Mouse (Mus musculus): ENCODE data around the gene Rcc1. TPM values are rescaled to one million over a fixed set of nuclear protein-coding genes. Genes with fewer than 3 reads are reported as not detected.
A peak's percentile ranks its signal among the peaks of the same experiment; 100 is the strongest.
"Not testable (repeated sequence)": the region's sequence is repeated elsewhere in the genome, so short reads cannot be mapped to it uniquely, and the experiment has no call there.

The Rcc1 gene
- polyA plus RNA-seq, 1 experiment from 2014 or later: 66.2 TPM

GRCm38 (mm10) chr4:132311801-132312200 lies 41.6 kb downstream of the Rcc1 start:
- Histone ChIP-seq H3K9ac (ENCODE audit: low read depth, low read length) (no peak overlapping the region), H3K4me1 (ENCODE audit: control insufficient read depth, insufficient read depth, low read length) (0 out of 2 replicates have a peak, but pooled peaks cover 4% of the 10 kb centered on the region), H3K9me3 (ENCODE audit: control insufficient read depth, low read length) (no peaks in the 10 kb centered on the region), H3K36me3 (ENCODE audit: control insufficient read depth, insufficient read depth, low read length) (peaks cover 44% of the 10 kb centered on the region), H3K4me3 (ENCODE audit: low read length) (no peak overlapping the region), H3K27ac (ENCODE audit: low read depth, low read length) (no peak overlapping the region), H3K27me3 (ENCODE audit: control insufficient read depth, insufficient read depth, low read length) (no peaks in the 10 kb centered on the region), H3K4me2 (replicated peaks; ENCODE audit: low read depth, low read length) (no peak overlapping the region)
- ATAC-seq (ENCODE audit: low FRiP score, low TSS enrichment): no peak
- WGBS: 55% methylated on average over 3 of the region's 3 CpGs

- H3K9me3 ChIP-seq (ENCODE audit: control insufficient read depth, low read length): no peaks in the 10 kb centered on the region
- 0 out of 2 replicates have a peak, but pooled peaks cover 4% of the 10 kb centered on the region for H3K4me1 ChIP-seq (ENCODE audit: control insufficient read depth, insufficient read depth, low read length)
- H3K27me3 ChIP-seq (ENCODE audit: control insufficient read depth, insufficient read depth, low read length): no peaks in the 10 kb centered on the region
- H3K4me2 ChIP-seq (replicated peaks; ENCODE audit: low read depth, low read length): no peak overlapping the region
- 56% methylated on average over 1 of the region's 1 CpGs for WGBS
- H3K36me3 ChIP-seq (ENCODE audit: control insufficient read depth, insufficient read depth, low read length): peaks cover 39% of the 10 kb centered on the region
- no peak overlapping the region for H3K9ac ChIP-seq (ENCODE audit: low read depth, low read length)
- H3K27ac ChIP-seq (ENCODE audit: low read depth, low read length): no peak overlapping the region
- ATAC-seq (ENCODE audit: low FRiP score, low TSS enrichment): no peak
- no peak overlapping the region for H3K4me3 ChIP-seq (ENCODE audit: low read length)
These were observed 42.2 kb downstream of the Rcc1 start for GRCm38 (mm10) chr4:132311209-132311608.

- peak overlapping the region; percentile 90 for H3K9ac ChIP-seq (ENCODE audit: low read depth, low read length)
- WGBS: 23% methylated on average over 10 of the region's 10 CpGs
- 0 out of 2 replicates have a peak, but pooled peaks cover 4% of the 10 kb centered on the region for H3K4me1 ChIP-seq (ENCODE audit: control insufficient read depth, insufficient read depth, low read length)
- peak; percentile 38; the same call in 1 of the 2 replicates for ATAC-seq (ENCODE audit: low FRiP score, low TSS enrichment)
- peak overlapping the region; percentile 94 for H3K4me2 ChIP-seq (replicated peaks; ENCODE audit: low read depth, low read length)
- H3K27me3 ChIP-seq (ENCODE audit: control insufficient read depth, insufficient read depth, low read length): no peaks in the 10 kb centered on the region
- H3K27ac ChIP-seq (ENCODE audit: low read depth, low read length): peak overlapping the region; percentile 85; the same call in 1 of the 2 replicates
- H3K9me3 ChIP-seq (ENCODE audit: control insufficient read depth, low read length): no peaks in the 10 kb centered on the region
- peaks cover 32% of the 10 kb centered on the region for H3K36me3 ChIP-seq (ENCODE audit: control insufficient read depth, insufficient read depth, low read length)
- H3K4me3 ChIP-seq (ENCODE audit: low read length): peak overlapping the region; percentile 76
These were observed 43.4 kb downstream of the Rcc1 start for GRCm38 (mm10) chr4:132309849-132310472.

GRCm38 (mm10) chr4:132309140-132309848 lies 44.1 kb downstream of the Rcc1 start:
- H3K4me3 ChIP-seq (ENCODE audit: low read length): peak overlapping the region; percentile 76
- under 1% methylated on average over 15 of the region's 15 CpGs for WGBS
- H3K9ac ChIP-seq (ENCODE audit: low read depth, low read length): peak overlapping the region; percentile 90
- H3K27me3 ChIP-seq (ENCODE audit: control insufficient read depth, insufficient read depth, low read length): no peaks in the 10 kb centered on the region
- peak overlapping the region; percentile 94 for H3K4me2 ChIP-seq (replicated peaks; ENCODE audit: low read depth, low read length)
- no peaks in the 10 kb centered on the region for H3K9me3 ChIP-seq (ENCODE audit: control insufficient read depth, low read length)
- ATAC-seq (ENCODE audit: low FRiP score, low TSS enrichment): no peak
- H3K27ac ChIP-seq (ENCODE audit: low read depth, low read length): peak overlapping the region; percentile 85
- H3K36me3 ChIP-seq (ENCODE audit: control insufficient read depth, insufficient read depth, low read length): peaks cover 31% of the 10 kb centered on the region
- 0 out of 2 replicates have a peak, but pooled peaks cover 4% of the 10 kb centered on the region for H3K4me1 ChIP-seq (ENCODE audit: control insufficient read depth, insufficient read depth, low read length)

- Histone ChIP-seq H3K36me3 (ENCODE audit: control insufficient read depth, insufficient read depth, low read length) (peaks cover 25% of the 10 kb centered on the region), H3K27ac (ENCODE audit: low read depth, low read length) (peak overlapping the region; percentile 85), H3K4me1 (ENCODE audit: control insufficient read depth, insufficient read depth, low read length) (0 out of 2 replicates have a peak, but pooled peaks cover 4% of the 10 kb centered on the region), H3K9me3 (ENCODE audit: control insufficient read depth, low read length) (no peaks in the 10 kb centered on the region), H3K9ac (ENCODE audit: low read depth, low read length) (peak overlapping the region; percentile 90), H3K27me3 (ENCODE audit: control insufficient read depth, insufficient read depth, low read length) (no peaks in the 10 kb centered on the region), H3K4me2 (replicated peaks; ENCODE audit: low read depth, low read length) (peak overlapping the region; percentile 94), H3K4me3 (ENCODE audit: low read length) (peak overlapping the region; percentile 76)
- under 1% methylated on average over 41 of the region's 41 CpGs for WGBS
- ATAC-seq (ENCODE audit: low FRiP score, low TSS enrichment): peak; percentile 89
These were observed 44.8 kb downstream of the Rcc1 start for GRCm38 (mm10) chr4:132308437-132309139.

GRCm38 (mm10) chr4:132306004-132306403 lies 47.4 kb downstream of the Rcc1 start:
- H3K36me3 ChIP-seq (ENCODE audit: control insufficient read depth, insufficient read depth, low read length): peaks cover 16% of the 10 kb centered on the region
- H3K27ac ChIP-seq (ENCODE audit: low read depth, low read length): no peak overlapping the region
- no peak overlapping the region for H3K4me3 ChIP-seq (ENCODE audit: low read length)
- no peaks in the 10 kb centered on the region for H3K27me3 ChIP-seq (ENCODE audit: control insufficient read depth, insufficient read depth, low read length)
- ATAC-seq (ENCODE audit: low FRiP score, low TSS enrichment): no peak
- WGBS: 77% methylated on average over 6 of the region's 6 CpGs
- peaks cover 8% of the 10 kb centered on the region; the same call in 1 of the 2 replicates for H3K4me1 ChIP-seq (ENCODE audit: control insufficient read depth, insufficient read depth, low read length)
- no peak overlapping the region for H3K9ac ChIP-seq (ENCODE audit: low read depth, low read length)
- no peaks in the 10 kb centered on the region for H3K9me3 ChIP-seq (ENCODE audit: control insufficient read depth, low read length)
- H3K4me2 ChIP-seq (replicated peaks; ENCODE audit: low read depth, low read length): no peak overlapping the region

- Histone ChIP-seq H3K4me3 (ENCODE audit: low read length) (no peak overlapping the region), H3K36me3 (ENCODE audit: control insufficient read depth, insufficient read depth, low read length) (peaks cover 9% of the 10 kb centered on the region), H3K4me2 (replicated peaks; ENCODE audit: low read depth, low read length) (no peak overlapping the region), H3K4me1 (ENCODE audit: control insufficient read depth, insufficient read depth, low read length) (peaks cover 8% of the 10 kb centered on the region; the same call in 1 of the 2 replicates), H3K27me3 (ENCODE audit: control insufficient read depth, insufficient read depth, low read length) (no peaks in the 10 kb centered on the region), H3K27ac (ENCODE audit: low read depth, low read length) (no peak overlapping the region), H3K9me3 (ENCODE audit: control insufficient read depth, low read length) (no peaks in the 10 kb centered on the region), H3K9ac (ENCODE audit: low read depth, low read length) (no peak overlapping the region)
- ATAC-seq (ENCODE audit: low FRiP score, low TSS enrichment): no peak
- 87% methylated on average over 8 of the region's 8 CpGs for WGBS
These were observed 48.1 kb downstream of the Rcc1 start for GRCm38 (mm10) chr4:132305276-132305675.

- H3K36me3 ChIP-seq (ENCODE audit: control insufficient read depth, insufficient read depth, low read length); H3K4me1 ChIP-seq (ENCODE audit: control insufficient read depth, insufficient read depth, low read length); H3K27me3 ChIP-seq (ENCODE audit: control insufficient read depth, insufficient read depth, low read length); ATAC-seq (ENCODE audit: low FRiP score, low TSS enrichment); H3K27ac ChIP-seq (ENCODE audit: low read depth, low read length); H3K9me3 ChIP-seq (ENCODE audit: control insufficient read depth, low read length): not testable (repeated sequence)
- Histone ChIP-seq H3K9ac (ENCODE audit: low read depth, low read length) (peak overlapping the region; percentile 62), H3K4me3 (ENCODE audit: low read length) (peak overlapping the region; percentile 48), H3K4me2 (replicated peaks; ENCODE audit: low read depth, low read length) (peak overlapping the region; percentile 67)
- 41% methylated on average over 6 of the region's 6 CpGs for WGBS
These were observed 49.9 kb downstream of the Rcc1 start for GRCm38 (mm10) chr4:132303484-132303883.
